Mouse (Mus musculus): ENCODE measurements around the gene Mtmr6.
"Not testable (repeated sequence)": the region's sequence is repeated elsewhere in the genome, so short reads cannot be mapped to it uniquely, and the experiment has no call there.

Gene Mtmr6

GRCm38 (mm10) chr14:60290363-60290762 lies 25.3 kb downstream of the Mtmr6 start:
- no peak for DNase-seq (ENCODE audit: low read depth in 2 of 2, low spot score in 2 of 2)

GRCm38 (mm10) chr14:60295531-60295930 lies 30.5 kb downstream of the Mtmr6 start:
- DNase-seq (ENCODE audit: low read depth in 2 of 2, low spot score in 2 of 2), result no peak

GRCm38 (mm10) chr14:60300224-60300991 lies 35.4 kb downstream of the Mtmr6 start:
- DNase-seq (ENCODE audit: low read depth in 2 of 2, low spot score in 2 of 2), result no peak

DNA sequence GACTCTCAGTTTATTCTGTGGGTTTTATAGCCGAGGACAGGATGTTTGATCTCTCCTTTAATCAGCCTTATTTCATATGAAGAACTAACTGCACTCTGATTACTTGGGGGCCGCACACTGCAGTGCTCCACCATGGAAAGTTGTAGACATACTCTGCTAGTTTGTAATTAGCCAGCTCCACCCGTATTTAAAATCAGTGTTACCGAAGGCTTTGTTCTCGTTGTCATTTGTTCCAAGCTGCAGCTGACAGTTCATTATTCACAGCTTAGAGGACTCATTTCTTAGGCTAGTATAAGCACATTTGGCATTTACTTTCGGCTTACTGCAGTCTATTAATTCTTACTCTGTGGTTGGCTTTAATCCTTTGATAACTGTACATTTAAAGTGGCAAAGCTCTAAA lies 36.0 kb downstream of the Mtmr6 start:
- DNase-seq (ENCODE audit: low read depth in 2 of 2, low spot score in 2 of 2), result no peak

- no peak for DNase-seq (ENCODE audit: low read depth in 2 of 2, low spot score in 2 of 2)
Measured at GRCm38 (mm10) chr14:60302441-60302840, 37.4 kb downstream of the Mtmr6 start.

DNA sequence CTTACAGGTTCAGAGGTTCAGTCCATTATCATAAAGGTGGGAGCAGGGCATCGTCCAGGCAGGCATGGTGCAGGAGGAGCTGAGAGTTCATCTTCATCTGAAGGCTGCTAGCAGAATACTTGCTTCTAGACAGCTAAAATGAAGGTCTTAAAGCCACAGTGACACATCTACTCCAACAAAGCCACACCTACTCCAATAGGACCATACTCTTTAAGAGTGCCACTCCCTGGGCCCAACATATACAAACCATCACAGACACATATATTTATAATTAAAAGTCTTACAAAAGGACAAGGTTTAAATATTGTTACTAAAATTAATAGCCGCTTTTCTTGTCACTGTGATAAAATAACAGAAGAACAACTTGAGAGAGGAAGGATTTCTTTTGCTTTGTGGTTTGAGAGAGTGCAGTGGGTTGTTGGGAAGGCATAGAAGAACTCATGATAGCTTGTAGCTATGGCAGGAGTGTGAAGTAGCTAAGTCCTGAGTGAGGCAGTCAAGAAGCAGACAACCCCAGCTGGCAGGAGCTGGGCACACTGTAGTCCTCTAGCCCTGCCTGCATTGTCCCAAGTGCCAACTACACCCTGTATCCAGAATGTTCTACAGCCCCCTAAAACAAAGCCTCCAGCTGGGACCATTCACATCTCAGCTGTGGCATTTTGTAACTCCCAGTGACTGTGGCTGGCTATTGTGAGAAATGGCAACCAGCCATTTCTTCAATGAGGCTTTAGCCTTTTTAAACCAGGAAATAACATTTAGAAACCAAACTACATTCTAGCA lies 39.6 kb downstream of the Mtmr6 start:
- DNase-seq (ENCODE audit: low read depth in 2 of 2, low spot score in 2 of 2), result no peak

GRCm38 (mm10) chr14:60308113-60308512 lies 43.1 kb downstream of the Mtmr6 start:
- no peak for DNase-seq (ENCODE audit: low read depth in 2 of 2, low spot score in 2 of 2)

DNA sequence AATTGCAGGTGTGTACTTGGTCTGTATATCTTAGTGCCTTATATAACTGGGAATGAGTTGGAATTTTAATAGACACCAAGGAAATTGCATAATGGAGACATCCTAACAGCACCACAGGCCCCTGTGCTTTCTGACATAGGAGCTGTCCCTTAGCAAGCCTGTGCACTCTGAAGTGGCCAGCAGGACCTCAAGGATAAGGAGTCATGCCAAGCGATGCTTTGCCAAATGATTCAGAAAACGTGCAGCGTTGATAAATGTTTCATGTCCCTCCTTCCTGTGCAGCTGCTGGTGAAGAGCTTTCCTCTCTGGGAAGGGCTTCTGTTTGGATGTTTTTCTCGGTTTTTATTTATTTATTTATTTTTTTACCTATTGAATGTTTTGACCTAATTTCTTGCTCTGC lies 45.7 kb downstream of the Mtmr6 start:
- no peak for DNase-seq (ENCODE audit: low read depth in 2 of 2, low spot score in 2 of 2)

GRCm38 (mm10) chr14:60319231-60319630 lies 54.2 kb downstream of the Mtmr6 start:
- DNase-seq (ENCODE audit: low read depth in 2 of 2, low spot score in 2 of 2), result no peak

DNA sequence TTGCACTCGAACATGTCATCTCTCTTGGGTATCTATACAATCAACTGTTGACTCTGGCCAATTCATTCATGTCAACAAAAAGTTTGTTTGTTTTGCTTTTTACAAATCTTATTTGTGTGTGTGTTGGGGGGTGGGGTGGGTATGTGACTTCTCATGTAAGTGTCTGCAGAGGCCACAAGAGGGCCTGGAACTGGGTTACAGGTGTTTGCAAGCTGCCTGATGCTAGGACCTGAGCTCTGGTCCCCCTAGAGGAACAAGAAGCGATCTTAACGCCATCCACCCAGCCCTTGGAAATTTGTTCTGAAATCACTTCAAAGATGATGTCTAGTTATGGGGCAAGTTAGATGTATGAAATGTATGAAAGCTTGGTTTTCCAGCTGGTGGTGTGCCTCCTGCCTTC lies 55.8 kb downstream of the Mtmr6 start:
- DNase-seq (ENCODE audit: low read depth in 2 of 2, low spot score in 2 of 2), result no peak

DNA sequence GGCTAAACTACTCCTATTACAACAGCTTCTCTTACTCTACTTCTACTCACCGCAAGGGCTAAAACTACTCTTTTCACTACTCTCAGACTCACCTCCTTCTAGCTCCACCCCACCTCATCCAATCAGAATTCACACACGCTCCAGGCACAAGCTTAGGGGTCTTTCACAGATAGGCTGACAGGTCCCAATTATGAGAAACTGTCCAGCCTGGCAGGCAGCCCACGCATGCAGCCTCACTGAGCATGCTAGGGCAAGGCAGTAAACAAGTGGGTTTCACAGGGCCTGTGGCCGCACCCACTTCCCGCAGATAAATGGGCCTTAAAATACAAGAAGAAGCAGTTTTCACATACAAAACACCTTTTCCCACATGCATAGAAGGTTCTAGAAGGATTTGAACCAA lies 75.0 kb downstream of the Mtmr6 start:
- not testable (repeated sequence) for DNase-seq (ENCODE audit: low read depth in 2 of 2, low spot score in 2 of 2)

- DNase-seq (ENCODE audit: low read depth in 2 of 2, low spot score in 2 of 2), result no peak
Measured at GRCm38 (mm10) chr14:60340570-60340969, 75.5 kb downstream of the Mtmr6 start.

GRCm38 (mm10) chr14:60345326-60345876 lies 80.4 kb downstream of the Mtmr6 start:
- DNase-seq (ENCODE audit: low read depth in 2 of 2, low spot score in 2 of 2), result no peak

Data from CD8-positive naive resting alpha-beta T cell, adult 2 months (primary cell).